Mouse (Mus musculus) brown adipose tissue, adult 24 weeks (tissue): Measurements from ENCODE around the gene Gm10401. TPM values are rescaled to one million over a fixed set of nuclear protein-coding genes. Genes with fewer than 3 reads are reported as not detected.
"Not testable (repeated sequence)": the region's sequence is repeated elsewhere in the genome, so short reads cannot be mapped to it uniquely, and the experiment has no call there.

Experiments used
- H3K27ac ChIP-seq: fragments of 200-500 bp; replicated peaks from 2 replicates; pipeline ENCODE4 v1.5.1; 2012; ENCODE audit warnings: low read depth, mild to moderate bottlenecking, low read length
- H3K4me1 ChIP-seq: fragments of 200-500 bp; 2 replicates; pipeline ENCODE4 v1.6.1; 2012; ENCODE audit warnings: low read length, mixed read lengths; ENCODE audit not compliant: control insufficient read depth, insufficient read depth, insufficient read length
- H3K4me3 ChIP-seq: fragments of 200-500 bp; 2 replicates; pipeline ENCODE4 v1.5.1; 2012; ENCODE audit warnings: low read depth, mild to moderate bottlenecking, low read length, moderate library complexity; ENCODE audit not compliant: insufficient read depth
- polyA plus RNA-seq: library from polyadenylated mRNA; stranded (reverse); fragments of >200 nt; gene quantifications from 2 replicates; pipeline ENCODE4 v1.2.4, GENCODE M21; 2012; ENCODE audit not compliant: missing spikeins, insufficient read depth, insufficient read length

Gm10401 gene
- polyA plus RNA-seq, 1 experiment = not detected

- Histone ChIP-seq H3K27ac (no peak overlapping the region; the same call in 1 of the 2 replicates), H3K4me1 (peaks cover 2% of the 10 kb centered on the region; the same call in 1 of the 2 replicates), H3K4me3 (no peak overlapping the region)
Measured at GRCm38 (mm10) chr5:115127421-115128179, 29.5 kb upstream of the Gm10401 start.

GRCm38 (mm10) chr5:115126578-115127312 lies 28.6 kb upstream of the Gm10401 start:
- H3K27ac ChIP-seq = no peak overlapping the region; the same call in 1 of the 2 replicates
- 0 out of 2 replicates have a peak, but pooled peaks cover 2% of the 10 kb centered on the region for H3K4me1 ChIP-seq
- no peak overlapping the region for H3K4me3 ChIP-seq

- no peak overlapping the region for H3K27ac ChIP-seq
Measured at GRCm38 (mm10) chr5:115125211-115125871, 27.2 kb upstream of the Gm10401 start.

GRCm38 (mm10) chr5:115124690-115125089 lies 26.6 kb upstream of the Gm10401 start:
- H3K4me3 ChIP-seq = no peak overlapping the region
- H3K27ac ChIP-seq = no peak overlapping the region
- H3K4me1 ChIP-seq = 0 out of 2 replicates have a peak, but pooled peaks cover 2% of the 10 kb centered on the region

More at GRCm38 (mm10) chr5:115125211-115125871, 27.2 kb upstream of the Gm10401 start:
- H3K4me3 ChIP-seq = no peak overlapping the region
- 0 out of 2 replicates have a peak, but pooled peaks cover 2% of the 10 kb centered on the region for H3K4me1 ChIP-seq

- Histone ChIP-seq H3K4me1 (peaks cover 4% of the 10 kb centered on the region; the same call in 1 of the 2 replicates), H3K27ac (no peak overlapping the region), H3K4me3 (no peak overlapping the region)
Measured at GRCm38 (mm10) chr5:115120978-115121377, 22.9 kb upstream of the Gm10401 start.

- Histone ChIP-seq H3K4me3 (peak within 1 kb of the TSS; percentile 84), H3K27ac (peak within 1 kb of the TSS; percentile 76), H3K4me1 (peaks cover 4% of the 10 kb centered on the region; the same call in 1 of the 2 replicates)
Measured at GRCm38 (mm10) chr5:115118961-115119570, 21.0 kb upstream of the Gm10401 start, which contains the start of gene Acads. Gene Acads (minus strand): TSS chr5:115119346.

- H3K27ac ChIP-seq = no peak overlapping the region
- peaks cover 4% of the 10 kb centered on the region; the same call in 1 of the 2 replicates for H3K4me1 ChIP-seq
- no peak overlapping the region for H3K4me3 ChIP-seq
Measured at GRCm38 (mm10) chr5:115117467-115117866, 19.4 kb upstream of the Gm10401 start.

GRCm38 (mm10) chr5:115116426-115116825 lies 18.3 kb upstream of the Gm10401 start:
- Histone ChIP-seq H3K4me1 (peaks cover 4% of the 10 kb centered on the region; the same call in 1 of the 2 replicates), H3K4me3 (no peak overlapping the region), H3K27ac (no peak overlapping the region)

- Histone ChIP-seq H3K4me1 (peaks cover 4% of the 10 kb centered on the region; the same call in 1 of the 2 replicates), H3K27ac (no peak overlapping the region), H3K4me3 (no peak overlapping the region)
Measured at GRCm38 (mm10) chr5:115114501-115114900, 16.4 kb upstream of the Gm10401 start.

GRCm38 (mm10) chr5:115113244-115113643 lies 15.1 kb upstream of the Gm10401 start:
- H3K4me3 ChIP-seq = no peak overlapping the region
- H3K27ac ChIP-seq = no peak overlapping the region

GRCm38 (mm10) chr5:115111156-115111555 lies 13.1 kb upstream of the Gm10401 start:
- no peak overlapping the region for H3K4me3 ChIP-seq
- no peak overlapping the region for H3K27ac ChIP-seq
- H3K4me1 ChIP-seq = no peaks in the 10 kb centered on the region

More at GRCm38 (mm10) chr5:115113244-115113643, 15.1 kb upstream of the Gm10401 start:
- 0 out of 2 replicates have a peak, but pooled peaks cover 4% of the 10 kb centered on the region for H3K4me1 ChIP-seq

GRCm38 (mm10) chr5:115103253-115103652 lies 5.2 kb upstream of the Gm10401 start:
- H3K4me1 ChIP-seq, H3K27ac ChIP-seq, H3K4me3 ChIP-seq: not testable (repeated sequence)

- Histone ChIP-seq H3K4me1 (peaks cover 6% of the 10 kb centered on the region), H3K27ac (no peak overlapping the region), H3K4me3 (no peak overlapping the region)
Measured at GRCm38 (mm10) chr5:115102231-115102630, 4.1 kb upstream of the Gm10401 start.

- H3K4me1 ChIP-seq = peaks cover 6% of the 10 kb centered on the region
- H3K4me3 ChIP-seq = no peak overlapping the region
- peak overlapping the region; percentile 68 for H3K27ac ChIP-seq
Measured at GRCm38 (mm10) chr5:115100473-115100872, 2.4 kb upstream of the Gm10401 start.
